Mouse (Mus musculus): Measurements from ENCODE around the gene Irf1. TPM values are rescaled to one million over a fixed set of nuclear protein-coding genes. Genes with fewer than 3 reads are reported as not detected.

Gene Irf1
- polyA plus RNA-seq, 1 experiment from 2014 or later: 2.9 TPM

- Histone ChIP-seq H3K4me1 (peaks cover 5% of the 10 kb centered on the region; the same call in 1 of the 2 replicates), H3K4me3 (no peak overlapping the region), H3K9ac (replicated peaks) (no peak overlapping the region), H3K4me2 (replicated peaks) (no peak overlapping the region), H3K27me3 (no peaks in the 10 kb centered on the region), H3K9me3 (no peaks in the 10 kb centered on the region), H3K36me3 (no peaks in the 10 kb centered on the region), H3K27ac (replicated peaks) (no peak overlapping the region)
- ATAC-seq (replicated peaks): no peak
- 86% methylated on average over 13 of the region's 13 CpGs for WGBS
Measured at GRCm38 (mm10) chr11:53774659-53775255, 4.9 kb downstream of the Irf1 start.

GRCm38 (mm10) chr11:53777736-53778135 is 7.9 kb downstream of the Irf1 start:
- H3K4me1 ChIP-seq: no peaks in the 10 kb centered on the region
- H3K4me2 ChIP-seq (replicated peaks): no peak overlapping the region
- no peak overlapping the region for H3K9ac ChIP-seq (replicated peaks)
- ATAC-seq (replicated peaks): no peak
- WGBS: 81% methylated on average over 5 of the region's 5 CpGs
- no peak overlapping the region for H3K27ac ChIP-seq (replicated peaks)
- H3K9me3 ChIP-seq: no peaks in the 10 kb centered on the region
- H3K36me3 ChIP-seq: no peaks in the 10 kb centered on the region
- no peaks in the 10 kb centered on the region for H3K27me3 ChIP-seq
- H3K4me3 ChIP-seq: no peak overlapping the region

DNA sequence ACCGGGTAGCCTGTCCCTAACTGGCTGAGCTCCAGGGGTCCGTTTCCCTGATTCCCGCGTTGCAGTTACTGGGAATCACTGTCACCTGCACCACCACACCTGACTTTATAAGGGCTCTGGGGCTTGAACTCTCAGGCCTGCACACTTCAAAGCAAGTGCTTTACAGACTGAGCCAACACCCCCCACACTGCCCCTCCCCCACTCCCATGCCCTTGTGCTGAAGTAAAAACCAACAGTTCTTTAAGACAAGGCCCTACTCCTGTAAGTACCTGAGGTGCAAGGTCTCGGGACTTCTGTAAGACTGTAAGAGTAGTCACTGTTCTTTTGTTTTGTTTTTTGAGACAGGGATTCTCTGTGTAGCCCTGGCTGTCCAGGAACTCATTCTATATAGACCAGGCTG is 8.6 kb downstream of the Irf1 start:
- Histone ChIP-seq H3K4me2 (replicated peaks) (no peak overlapping the region), H3K4me3 (no peak overlapping the region), H3K27ac (replicated peaks) (no peak overlapping the region), H3K36me3 (no peaks in the 10 kb centered on the region), H3K9me3 (no peaks in the 10 kb centered on the region), H3K4me1 (no peaks in the 10 kb centered on the region), H3K9ac (replicated peaks) (no peak overlapping the region), H3K27me3 (no peaks in the 10 kb centered on the region)
- WGBS: 83% methylated on average over 5 of the region's 5 CpGs
- ATAC-seq (replicated peaks): no peak

DNA sequence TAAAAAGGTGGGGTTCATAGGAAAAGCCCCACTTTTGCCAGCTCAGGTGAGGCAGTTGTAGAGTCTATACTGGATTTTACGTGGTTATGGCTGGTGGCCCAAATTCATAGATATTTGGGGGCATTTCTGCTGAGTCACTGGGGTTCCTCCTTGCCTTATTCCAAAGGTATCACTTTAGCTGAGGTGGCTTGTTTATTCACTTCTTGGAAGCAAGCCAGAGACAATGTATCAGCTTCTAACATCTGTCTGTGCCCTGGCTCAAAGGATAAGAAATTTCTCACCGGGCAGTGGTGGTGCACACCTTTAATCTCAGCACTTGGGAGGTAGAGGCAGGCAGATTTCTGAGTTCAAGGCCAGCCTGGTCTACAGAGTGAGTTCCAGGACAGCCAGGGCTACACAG is 10.0 kb downstream of the Irf1 start:
- Histone ChIP-seq H3K27ac (replicated peaks) (no peak overlapping the region), H3K9me3 (no peaks in the 10 kb centered on the region)
- WGBS: 91% methylated on average over 2 of the region's 2 CpGs

GRCm38 (mm10) chr11:53780262-53780661 is 10.4 kb downstream of the Irf1 start:
- H3K36me3 ChIP-seq: no peaks in the 10 kb centered on the region
- no peaks in the 10 kb centered on the region for H3K9me3 ChIP-seq
- no peak overlapping the region for H3K4me2 ChIP-seq (replicated peaks)
- no peak overlapping the region for H3K27ac ChIP-seq (replicated peaks)
- H3K4me3 ChIP-seq: no peak overlapping the region
- 63% methylated on average over 3 of the region's 3 CpGs for WGBS
- ATAC-seq (replicated peaks): no peak
- H3K4me1 ChIP-seq: no peaks in the 10 kb centered on the region
- H3K27me3 ChIP-seq: no peaks in the 10 kb centered on the region
- no peak overlapping the region for H3K9ac ChIP-seq (replicated peaks)

More for the DNA sequence above, 10.0 kb downstream of the Irf1 start:
- Histone ChIP-seq H3K36me3 (no peaks in the 10 kb centered on the region), H3K27me3 (no peaks in the 10 kb centered on the region), H3K4me3 (no peak overlapping the region), H3K4me1 (no peaks in the 10 kb centered on the region), H3K4me2 (replicated peaks) (no peak overlapping the region), H3K9ac (replicated peaks) (no peak overlapping the region)
- no peak for ATAC-seq (replicated peaks)

DNA sequence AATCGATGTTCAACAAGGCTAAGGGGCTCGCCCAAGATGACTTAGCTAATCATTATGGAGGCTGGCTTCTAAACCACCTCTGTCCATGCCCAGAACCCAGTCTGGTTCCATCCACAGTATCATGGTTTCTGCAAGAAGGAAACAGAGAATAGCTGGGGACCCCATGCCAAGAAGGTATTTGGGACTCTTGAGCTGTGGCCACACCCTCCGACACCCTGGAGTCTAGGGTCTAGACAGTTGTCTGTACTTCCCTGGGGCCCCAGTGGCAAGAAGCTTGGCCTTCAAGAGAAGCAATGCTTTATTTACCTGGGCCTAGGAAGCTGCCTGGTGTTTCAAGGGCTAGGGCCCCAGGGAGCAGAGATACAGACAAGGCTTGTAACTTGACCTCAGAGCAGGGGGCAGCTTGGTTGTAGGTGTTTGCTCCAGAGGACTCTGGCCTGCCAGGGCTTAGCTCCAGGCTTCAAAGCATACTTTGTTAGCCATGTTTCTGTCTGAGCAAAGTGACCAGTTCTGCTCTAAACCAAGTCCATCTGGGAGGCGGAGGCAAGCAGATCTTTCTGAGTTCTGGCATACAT is 11.5 kb downstream of the Irf1 start:
- no peak overlapping the region for H3K4me2 ChIP-seq (replicated peaks)
- no peak overlapping the region for H3K9ac ChIP-seq (replicated peaks)
- no peaks in the 10 kb centered on the region for H3K36me3 ChIP-seq
- no peak for ATAC-seq (replicated peaks)
- no peaks in the 10 kb centered on the region for H3K27me3 ChIP-seq
- no peaks in the 10 kb centered on the region for H3K9me3 ChIP-seq
- no peaks in the 10 kb centered on the region for H3K4me1 ChIP-seq
- no peak overlapping the region for H3K4me3 ChIP-seq
- no peak overlapping the region for H3K27ac ChIP-seq (replicated peaks)
- WGBS: 89% methylated on average over 4 of the region's 4 CpGs

- no peak for ATAC-seq (replicated peaks)
- no peak overlapping the region for H3K9ac ChIP-seq (replicated peaks)
- no peaks in the 10 kb centered on the region for H3K4me1 ChIP-seq
- no peaks in the 10 kb centered on the region for H3K36me3 ChIP-seq
- no peak overlapping the region for H3K27ac ChIP-seq (replicated peaks)
- H3K9me3 ChIP-seq: no peaks in the 10 kb centered on the region
- no peaks in the 10 kb centered on the region for H3K27me3 ChIP-seq
- H3K4me3 ChIP-seq: no peak overlapping the region
- no peak overlapping the region for H3K4me2 ChIP-seq (replicated peaks)
- WGBS: 89% methylated on average over 7 of the region's 7 CpGs
Measured at GRCm38 (mm10) chr11:53781964-53782363, 12.2 kb downstream of the Irf1 start.

GRCm38 (mm10) chr11:53783288-53783687 is 13.5 kb downstream of the Irf1 start:
- no peak for ATAC-seq (replicated peaks)
- no peak overlapping the region for H3K4me3 ChIP-seq
- 91% methylated on average over 9 of the region's 9 CpGs for WGBS

GRCm38 (mm10) chr11:53785311-53785936 is 15.6 kb downstream of the Irf1 start:
- Histone ChIP-seq H3K27ac (replicated peaks) (no peak overlapping the region), H3K4me3 (no peak overlapping the region), H3K9me3 (no peaks in the 10 kb centered on the region), H3K36me3 (no peaks in the 10 kb centered on the region), H3K27me3 (no peaks in the 10 kb centered on the region), H3K9ac (replicated peaks) (no peak overlapping the region), H3K4me2 (replicated peaks) (no peak overlapping the region), H3K4me1 (no peaks in the 10 kb centered on the region)
- 85% methylated on average over 3 of the region's 3 CpGs for WGBS
- ATAC-seq (replicated peaks): no peak

More at GRCm38 (mm10) chr11:53783288-53783687, 13.5 kb downstream of the Irf1 start:
- Histone ChIP-seq H3K36me3 (no peaks in the 10 kb centered on the region), H3K9ac (replicated peaks) (no peak overlapping the region), H3K27ac (replicated peaks) (no peak overlapping the region), H3K4me2 (replicated peaks) (no peak overlapping the region), H3K4me1 (no peaks in the 10 kb centered on the region), H3K27me3 (no peaks in the 10 kb centered on the region), H3K9me3 (no peaks in the 10 kb centered on the region)

DNA sequence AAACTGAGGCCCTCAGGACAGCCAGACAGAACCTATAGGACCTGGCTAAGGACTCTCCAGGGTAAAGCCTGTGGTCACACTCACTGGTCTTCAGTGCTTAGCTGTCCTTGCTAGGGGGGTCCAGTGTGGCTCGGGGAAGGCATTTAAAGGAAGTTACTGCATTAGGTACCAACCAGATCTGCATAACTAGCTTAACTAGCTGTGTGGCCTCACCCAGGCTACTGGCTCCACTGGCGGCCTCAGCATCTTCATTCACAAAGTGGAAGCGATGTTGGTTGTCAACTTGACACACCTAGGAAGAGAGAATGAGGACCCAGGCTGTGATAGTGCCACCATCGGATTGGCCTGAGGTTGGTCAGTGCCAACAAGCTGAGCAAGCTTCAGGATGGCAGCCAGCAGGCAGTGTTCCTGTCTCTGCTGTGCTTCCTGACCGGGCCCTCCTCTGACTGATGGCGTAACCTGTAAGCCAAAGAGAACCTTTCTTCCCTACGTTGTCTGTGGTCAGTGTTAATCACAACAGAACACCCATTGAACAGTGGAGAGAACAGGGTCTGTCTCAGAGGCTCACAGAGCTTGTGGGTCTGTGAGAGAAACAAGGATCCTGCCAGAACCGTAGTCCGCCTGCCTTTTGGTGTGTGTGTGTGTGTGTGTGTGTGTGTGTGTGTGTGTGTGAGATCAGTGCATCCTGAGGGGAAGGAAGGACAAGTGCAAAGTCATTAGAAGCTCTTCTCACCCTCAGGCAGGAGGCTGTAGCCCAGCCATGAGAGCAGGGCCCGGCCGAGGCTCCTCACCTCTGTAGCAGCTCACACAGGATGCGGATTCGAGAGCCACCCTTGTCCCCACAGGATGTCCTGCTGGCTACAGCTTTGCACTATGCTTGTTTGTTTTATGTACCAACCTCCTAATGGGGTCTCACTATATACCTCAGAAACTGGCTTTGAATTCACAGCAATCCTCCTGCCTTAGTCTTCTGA is 16.5 kb downstream of the Irf1 start:
- Histone ChIP-seq H3K27ac (replicated peaks) (no peak overlapping the region), H3K9ac (replicated peaks) (no peak overlapping the region), H3K9me3 (no peaks in the 10 kb centered on the region), H3K27me3 (no peaks in the 10 kb centered on the region), H3K4me2 (replicated peaks) (no peak overlapping the region), H3K4me3 (no peak overlapping the region), H3K36me3 (no peaks in the 10 kb centered on the region), H3K4me1 (no peaks in the 10 kb centered on the region)
- 87% methylated on average over 13 of the region's 13 CpGs for WGBS
- no peak for ATAC-seq (replicated peaks)

- no peak overlapping the region for H3K4me2 ChIP-seq (replicated peaks)
- H3K27ac ChIP-seq (replicated peaks): no peak overlapping the region
- no peak for ATAC-seq (replicated peaks)
- H3K4me1 ChIP-seq: 0 out of 2 replicates have a peak, but pooled peaks cover 6% of the 10 kb centered on the region
- no peaks in the 10 kb centered on the region for H3K27me3 ChIP-seq
- no peaks in the 10 kb centered on the region for H3K9me3 ChIP-seq
- H3K9ac ChIP-seq (replicated peaks): no peak overlapping the region
- H3K36me3 ChIP-seq: no peaks in the 10 kb centered on the region
- no peak overlapping the region for H3K4me3 ChIP-seq
- 76% methylated on average over 8 of the region's 8 CpGs for WGBS
Measured at GRCm38 (mm10) chr11:53788196-53788595, 18.4 kb downstream of the Irf1 start.

- Histone ChIP-seq H3K36me3 (no peaks in the 10 kb centered on the region), H3K27me3 (no peaks in the 10 kb centered on the region), H3K9me3 (no peaks in the 10 kb centered on the region), H3K4me2 (replicated peaks) (no peak overlapping the region), H3K4me1 (0 out of 2 replicates have a peak, but pooled peaks cover 7% of the 10 kb centered on the region), H3K4me3 (no peak overlapping the region), H3K9ac (replicated peaks) (no peak overlapping the region), H3K27ac (replicated peaks) (no peak overlapping the region)
- 67% methylated on average over 3 of the region's 3 CpGs for WGBS
- ATAC-seq (replicated peaks): no peak
Measured at GRCm38 (mm10) chr11:53789277-53789676, 19.5 kb downstream of the Irf1 start.

Data from forebrain, embryonic 15.5 days (tissue).